Mouse (Mus musculus) naive thymus-derived CD4-positive, alpha-beta T cell, adult 2 months (primary cell): Measurements from ENCODE around the gene Il22ra2.

Experiments used
- DNase-seq: peaks from one replicate; pipeline ENCODE4 v3.0.0-alpha.2; 2011; ENCODE audit warnings: low read depth

Gene Il22ra2

GRCm38 (mm10) chr10:19601502-19601901, 20.3 kb upstream of the Il22ra2 start:
- DNase-seq = peak; percentile 74

GRCm38 (mm10) chr10:19603231-19603630, 18.6 kb upstream of the Il22ra2 start:
- no peak for DNase-seq

GRCm38 (mm10) chr10:19609125-19609524, 12.7 kb upstream of the Il22ra2 start:
- DNase-seq = no peak

- DNase-seq = no peak
Observed at GRCm38 (mm10) chr10:19611616-19612015, 10.2 kb upstream of the Il22ra2 start.

- peak; percentile 47 for DNase-seq
Observed at GRCm38 (mm10) chr10:19613111-19613753, 8.6 kb upstream of the Il22ra2 start.

GRCm38 (mm10) chr10:19619736-19620135, 2.1 kb upstream of the Il22ra2 start:
- peak; percentile 69 for DNase-seq

GRCm38 (mm10) chr10:19624617-19625016, 2.8 kb downstream of the Il22ra2 start:
- DNase-seq = no peak

GRCm38 (mm10) chr10:19627342-19627741, 5.5 kb downstream of the Il22ra2 start:
- no peak for DNase-seq

- no peak for DNase-seq
Observed at GRCm38 (mm10) chr10:19627748-19628147, 6.0 kb downstream of the Il22ra2 start.

- no peak for DNase-seq
Observed at GRCm38 (mm10) chr10:19631616-19632195, 9.9 kb downstream of the Il22ra2 start.

GRCm38 (mm10) chr10:19638851-19639250, 17.1 kb downstream of the Il22ra2 start:
- DNase-seq = no peak

- no peak for DNase-seq
Observed at GRCm38 (mm10) chr10:19639630-19640029, 17.8 kb downstream of the Il22ra2 start.

GRCm38 (mm10) chr10:19645119-19645518, 23.3 kb downstream of the Il22ra2 start:
- DNase-seq = no peak

GRCm38 (mm10) chr10:19657426-19657825, 35.6 kb downstream of the Il22ra2 start:
- DNase-seq = no peak

GRCm38 (mm10) chr10:19659953-19660352, 38.2 kb downstream of the Il22ra2 start:
- DNase-seq = no peak

- no peak for DNase-seq
Observed at GRCm38 (mm10) chr10:19668973-19669372, 47.2 kb downstream of the Il22ra2 start.

- DNase-seq = no peak
Observed at GRCm38 (mm10) chr10:19672015-19672414, 50.2 kb downstream of the Il22ra2 start.

GRCm38 (mm10) chr10:19673146-19673545, 51.3 kb downstream of the Il22ra2 start:
- peak; percentile 28 for DNase-seq
